Mouse (Mus musculus): ENCODE measurements around the gene Dcp1b.

DNA sequence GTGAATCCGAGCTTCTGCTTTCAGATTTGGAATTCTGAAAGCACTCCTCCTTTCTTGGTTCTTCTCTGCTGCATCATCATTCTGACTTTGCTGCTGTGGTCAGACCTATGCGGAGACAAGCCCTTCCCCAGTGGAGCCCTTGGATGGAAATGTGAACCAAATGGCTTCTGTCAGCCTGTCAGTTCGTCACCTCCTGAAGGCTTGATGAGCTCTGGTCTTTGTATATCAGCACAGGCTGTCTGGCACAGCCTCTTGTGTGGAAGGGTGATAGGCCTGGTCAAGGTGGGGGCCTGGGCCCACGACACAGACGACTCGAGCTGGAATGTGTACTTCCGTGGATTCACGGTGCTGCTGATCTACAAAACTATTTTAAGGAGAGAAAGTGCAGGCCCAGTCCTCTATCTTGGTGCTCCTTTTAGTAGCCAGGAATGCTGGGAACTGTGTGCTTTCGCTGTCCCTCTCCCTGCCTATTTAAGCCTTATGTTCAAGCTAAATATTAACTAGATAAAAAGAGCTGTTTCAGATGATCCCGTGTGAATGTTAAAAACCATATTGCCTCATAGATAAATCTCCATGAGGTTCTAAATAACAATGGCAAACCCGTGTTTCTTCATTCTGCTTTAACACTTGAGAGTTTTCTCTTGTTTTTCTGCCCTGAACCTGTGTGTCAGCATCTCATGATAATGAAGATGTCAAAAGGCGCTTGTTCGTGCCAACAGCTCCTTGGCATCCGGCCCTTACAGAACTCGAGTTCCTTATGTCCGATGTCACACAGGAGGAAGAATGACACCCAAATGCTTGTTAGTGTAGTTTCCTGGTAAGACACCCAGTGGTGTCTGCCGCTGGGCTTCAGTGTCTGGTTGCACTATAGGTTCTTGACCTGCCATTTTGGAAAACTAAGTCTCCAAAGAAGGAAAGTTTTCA lies 21.6 kb downstream of the Dcp1b start, which contains the start of gene Cacna1c:
- TF ChIP-seq CTCF (IDR thresholded peaks at IDR 0.05; ENCODE audit: borderline replicate concordance, control insufficient read depth, extremely low read depth, insufficient read depth, low read length, poor library complexity) (no peak), POLR2A (IDR thresholded peaks at IDR 0.05; ENCODE audit: control insufficient read depth, extremely low read depth, insufficient read depth, low read length, poor library complexity) (no peak)
